Mouse (Mus musculus): ENCODE data around the gene Gm21887. TPM values are rescaled to one million over a fixed set of nuclear protein-coding genes. Genes with fewer than 3 reads are reported as not detected.
"Not testable (repeated sequence)": the region's sequence is repeated elsewhere in the genome, so short reads cannot be mapped to it uniquely, and the experiment has no call there.

Gene Gm21887
- polyA plus RNA-seq, 1 experiment from 2014 or later, result 77.4 TPM

DNA sequence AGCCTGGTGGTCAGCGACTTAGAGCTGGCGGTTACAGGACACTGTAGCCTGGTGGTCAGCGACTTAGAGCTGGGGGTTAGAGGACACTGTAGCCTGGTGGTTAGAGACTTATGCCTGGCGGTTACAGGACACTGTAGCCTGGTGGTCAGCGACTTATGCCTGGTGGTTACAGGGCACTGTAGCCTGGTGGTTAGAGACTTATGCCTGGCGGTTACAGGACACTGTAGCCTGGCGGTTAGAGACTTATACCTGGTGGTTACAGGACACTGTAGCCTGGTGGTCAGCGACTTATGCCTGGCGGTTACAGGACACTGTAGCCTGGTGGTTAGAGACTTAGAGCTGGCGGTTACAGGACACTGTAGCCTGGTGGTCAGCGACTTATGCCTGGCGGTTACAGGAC lies 6.4 kb downstream of the Gm21887 start:
- not testable (repeated sequence) for H3K4me2 ChIP-seq (ENCODE audit: low read length); DNase-seq (ENCODE audit: low spot score); H3K4me3 ChIP-seq (ENCODE audit: low read depth, low read length); ATAC-seq; H3K27ac ChIP-seq (ENCODE audit: low read depth, low read length); H3K9ac ChIP-seq (ENCODE audit: low read length); H3K27me3 ChIP-seq (replicated peaks; ENCODE audit: control insufficient read depth, insufficient read depth, low read length); H3K4me1 ChIP-seq (ENCODE audit: control insufficient read depth, insufficient read depth, low read length)
- H3K9me3 ChIP-seq (replicated peaks; ENCODE audit: control insufficient read depth, low read length), result peaks cover 14% of the 10 kb centered on the region
- 93% methylated on average over 12 of the region's 12 CpGs for WGBS
- H3K36me3 ChIP-seq (ENCODE audit: control insufficient read depth, insufficient read depth, low read length), result peaks cover 49% of the 10 kb centered on the region

DNA sequence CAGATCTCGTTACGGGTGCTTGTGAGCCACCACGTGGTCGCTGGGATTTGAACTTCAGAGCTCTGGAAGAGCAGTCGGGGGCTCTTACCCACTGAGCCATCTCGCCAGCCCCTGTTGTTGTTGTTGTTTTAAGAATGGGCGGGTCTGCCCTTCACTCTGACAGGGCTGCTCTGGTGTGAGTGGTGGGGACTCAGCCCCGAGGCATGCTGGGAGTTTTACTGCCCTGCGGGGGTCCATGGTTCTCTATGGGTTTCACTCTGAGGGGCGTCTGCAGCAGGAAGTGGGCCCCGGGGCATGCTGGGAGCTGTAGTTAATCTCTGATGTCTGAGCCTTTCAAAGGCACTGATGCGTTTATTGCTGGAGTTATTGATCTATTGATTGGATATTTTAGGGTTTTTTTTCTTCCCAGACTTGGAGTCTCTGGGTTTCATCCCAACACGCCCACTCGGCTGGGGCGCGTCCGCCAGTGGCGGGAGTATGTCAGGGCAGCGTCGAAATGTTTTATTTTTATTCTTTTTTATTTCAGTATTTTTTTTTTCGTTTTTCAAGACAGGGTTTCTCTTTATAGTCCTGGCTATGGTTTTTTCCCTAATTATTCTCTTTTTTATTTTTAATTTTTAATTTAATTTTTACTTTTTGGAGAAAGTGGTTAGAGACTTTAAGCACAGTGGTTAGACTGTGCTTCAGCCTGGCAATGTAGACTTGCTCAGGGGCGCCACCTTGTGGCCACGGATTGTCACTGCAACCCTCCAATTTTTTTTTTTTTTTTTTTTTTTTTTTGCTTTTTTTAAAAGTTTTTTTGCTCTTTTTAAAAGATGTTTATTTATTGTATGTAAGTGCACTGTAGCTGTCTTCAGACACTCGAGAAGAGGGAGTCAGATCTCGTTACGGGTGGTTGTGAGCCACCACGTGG lies 8.1 kb downstream of the Gm21887 start:
- not testable (repeated sequence) for H3K4me2 ChIP-seq (ENCODE audit: low read length); H3K27me3 ChIP-seq (replicated peaks; ENCODE audit: control insufficient read depth, insufficient read depth, low read length); H3K9ac ChIP-seq (ENCODE audit: low read length); H3K4me1 ChIP-seq (ENCODE audit: control insufficient read depth, insufficient read depth, low read length)
- peaks cover 12% of the 10 kb centered on the region for H3K9me3 ChIP-seq (replicated peaks; ENCODE audit: control insufficient read depth, low read length)
- WGBS, result 36% methylated on average over 27 of the region's 27 CpGs
- H3K36me3 ChIP-seq (ENCODE audit: control insufficient read depth, insufficient read depth, low read length), result peaks cover 52% of the 10 kb centered on the region
- H3K27ac ChIP-seq (ENCODE audit: low read depth, low read length), result peak overlapping the region; percentile 35; the same call in 1 of the 2 replicates
- 0 out of 2 replicates have a peak overlapping the region, but pooled peaks have one; percentile 4 for H3K4me3 ChIP-seq (ENCODE audit: low read depth, low read length)
- ATAC-seq, result peak; percentile 89
- peak; percentile 83 for DNase-seq (ENCODE audit: low spot score)

DNA sequence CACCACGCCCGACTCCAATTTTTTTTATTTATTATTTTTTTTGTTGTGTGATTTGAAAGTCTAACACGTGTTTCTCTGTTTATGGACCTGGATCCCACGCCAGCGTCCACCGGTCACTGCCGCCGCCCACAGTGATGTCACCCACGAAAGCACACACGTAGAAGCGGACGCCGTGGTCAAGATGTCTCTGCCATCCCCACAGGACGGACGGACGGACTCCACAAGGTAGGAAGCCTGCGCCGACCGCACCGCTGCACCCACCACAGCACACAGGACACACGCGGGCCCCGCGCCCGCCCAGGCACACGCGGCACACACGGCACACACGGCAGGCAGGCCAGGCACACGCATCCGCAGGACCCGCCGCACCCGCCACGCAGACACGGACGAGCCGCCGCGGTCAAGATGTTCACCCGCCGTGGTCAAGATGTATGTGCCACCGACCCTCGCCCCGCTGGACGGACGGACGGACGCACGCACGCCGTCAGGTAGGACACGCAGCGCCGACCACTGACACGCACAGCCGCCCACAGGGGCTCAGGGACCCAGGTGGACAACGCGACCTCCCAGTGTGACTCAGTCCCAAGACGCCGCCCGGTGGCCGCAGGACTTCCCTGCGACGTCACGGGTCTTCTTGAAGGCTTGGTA lies 9.2 kb downstream of the Gm21887 start:
- H3K36me3 ChIP-seq (ENCODE audit: control insufficient read depth, insufficient read depth, low read length), result peaks cover 47% of the 10 kb centered on the region
- H3K4me1 ChIP-seq (ENCODE audit: control insufficient read depth, insufficient read depth, low read length); H3K9ac ChIP-seq (ENCODE audit: low read length): not testable (repeated sequence)

DNA sequence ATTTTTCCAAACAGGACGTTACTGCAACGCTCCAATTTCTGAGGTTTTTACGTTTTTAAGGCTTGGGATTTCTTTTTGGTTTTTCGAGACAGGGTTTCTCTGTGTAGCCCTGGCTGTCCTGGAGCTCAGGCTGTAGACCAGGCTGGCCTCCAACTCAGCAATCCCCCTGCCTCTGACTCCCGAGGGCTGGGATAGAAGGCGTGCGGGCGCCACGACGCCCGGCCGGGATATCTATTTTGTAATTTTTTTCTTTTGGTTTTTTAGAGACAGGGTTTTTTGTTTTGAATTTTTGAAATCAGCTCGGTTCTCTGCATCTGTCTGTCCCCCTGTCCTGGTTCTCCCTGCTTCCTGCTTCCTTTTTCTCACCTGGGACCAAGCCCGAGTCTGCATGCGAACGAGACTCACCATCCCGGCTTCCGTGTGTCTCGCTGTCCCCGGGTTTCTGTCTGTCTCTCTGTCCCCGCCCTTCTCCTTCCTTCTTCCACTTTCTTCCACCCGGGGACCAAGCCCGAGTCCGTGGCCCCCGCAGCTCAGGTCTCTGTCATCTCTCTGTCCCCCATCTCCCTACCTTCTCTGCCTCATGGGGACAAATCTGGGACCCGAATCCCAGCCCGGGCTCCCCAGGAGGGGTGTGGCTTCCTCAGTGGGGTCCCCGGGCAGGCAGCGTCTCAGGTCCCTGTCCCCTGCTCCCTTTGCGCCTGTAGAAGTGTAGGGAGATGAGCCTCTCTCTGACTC lies 9.9 kb downstream of the Gm21887 start:
- H3K27me3 ChIP-seq (replicated peaks; ENCODE audit: control insufficient read depth, insufficient read depth, low read length), result not testable (repeated sequence)
- DNase-seq (ENCODE audit: low spot score), result peak; percentile 16

More for the DNA sequence above, 9.2 kb downstream of the Gm21887 start:
- not testable (repeated sequence) for H3K4me3 ChIP-seq (ENCODE audit: low read depth, low read length); H3K4me2 ChIP-seq (ENCODE audit: low read length); H3K27me3 ChIP-seq (replicated peaks; ENCODE audit: control insufficient read depth, insufficient read depth, low read length); H3K27ac ChIP-seq (ENCODE audit: low read depth, low read length)
- peaks cover 12% of the 10 kb centered on the region for H3K9me3 ChIP-seq (replicated peaks; ENCODE audit: control insufficient read depth, low read length)
- 87% methylated on average over 66 of the region's 66 CpGs for WGBS
- ATAC-seq (peak; percentile 27), DNase-seq (ENCODE audit: low spot score) (peak; percentile 28)

DNA sequence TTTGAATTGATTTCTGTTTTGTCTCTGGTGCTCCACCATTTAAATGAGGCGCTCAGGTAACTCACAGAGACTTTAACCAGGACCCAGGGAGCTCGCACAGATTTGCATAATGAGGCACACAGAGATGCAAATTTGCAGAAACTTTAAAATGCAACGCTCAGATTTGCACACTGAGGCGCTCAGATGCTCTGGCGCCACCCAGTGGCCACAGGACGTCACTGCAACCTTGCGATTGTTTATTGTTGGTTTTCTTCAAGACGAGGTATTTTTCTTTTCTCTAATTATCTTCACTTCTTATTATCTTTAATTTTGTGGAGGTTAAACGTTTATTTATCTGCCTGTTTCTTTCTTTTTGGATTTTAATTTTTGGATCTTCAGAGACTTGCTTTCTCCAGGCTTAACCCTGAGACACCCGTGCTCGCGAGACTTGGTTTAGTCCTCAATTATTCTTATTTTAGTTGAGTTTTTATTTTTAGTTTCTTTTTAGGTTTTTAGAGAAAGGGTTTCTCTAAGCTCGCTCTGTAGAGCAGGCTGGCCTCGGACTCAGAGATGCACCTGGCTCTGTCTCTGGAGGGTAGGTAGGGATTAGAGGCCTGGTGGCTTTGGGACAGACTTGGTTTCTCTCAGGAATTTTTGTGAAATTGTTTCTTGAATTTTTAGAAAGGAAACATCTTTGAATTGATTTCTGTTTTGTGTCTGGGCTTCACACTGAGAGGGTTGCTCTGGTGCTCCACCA lies 10.7 kb downstream of the Gm21887 start:
- not testable (repeated sequence) for H3K4me1 ChIP-seq (ENCODE audit: control insufficient read depth, insufficient read depth, low read length); H3K27me3 ChIP-seq (replicated peaks; ENCODE audit: control insufficient read depth, insufficient read depth, low read length); H3K4me2 ChIP-seq (ENCODE audit: low read length); H3K9ac ChIP-seq (ENCODE audit: low read length); H3K4me3 ChIP-seq (ENCODE audit: low read depth, low read length)
- peaks cover 43% of the 10 kb centered on the region for H3K36me3 ChIP-seq (ENCODE audit: control insufficient read depth, insufficient read depth, low read length)
- DNase-seq (ENCODE audit: low spot score) (peak; percentile 81), ATAC-seq (peak; percentile 38)
- peak overlapping the region; percentile 29; the same call in 1 of the 2 replicates for H3K27ac ChIP-seq (ENCODE audit: low read depth, low read length)
- peaks cover 12% of the 10 kb centered on the region for H3K9me3 ChIP-seq (replicated peaks; ENCODE audit: control insufficient read depth, low read length)
- 46% methylated on average over 14 of the region's 14 CpGs for WGBS

More for the DNA sequence above, 9.9 kb downstream of the Gm21887 start:
- not testable (repeated sequence) for H3K4me3 ChIP-seq (ENCODE audit: low read depth, low read length); H3K4me2 ChIP-seq (ENCODE audit: low read length); H3K9ac ChIP-seq (ENCODE audit: low read length); H3K4me1 ChIP-seq (ENCODE audit: control insufficient read depth, insufficient read depth, low read length)
- peaks cover 12% of the 10 kb centered on the region for H3K9me3 ChIP-seq (replicated peaks; ENCODE audit: control insufficient read depth, low read length)
- H3K36me3 ChIP-seq (ENCODE audit: control insufficient read depth, insufficient read depth, low read length), result peaks cover 43% of the 10 kb centered on the region
- peak; percentile 40 for ATAC-seq
- WGBS, result 81% methylated on average over 30 of the region's 30 CpGs
- H3K27ac ChIP-seq (ENCODE audit: low read depth, low read length), result peak overlapping the region; percentile 22; the same call in 1 of the 2 replicates

DNA sequence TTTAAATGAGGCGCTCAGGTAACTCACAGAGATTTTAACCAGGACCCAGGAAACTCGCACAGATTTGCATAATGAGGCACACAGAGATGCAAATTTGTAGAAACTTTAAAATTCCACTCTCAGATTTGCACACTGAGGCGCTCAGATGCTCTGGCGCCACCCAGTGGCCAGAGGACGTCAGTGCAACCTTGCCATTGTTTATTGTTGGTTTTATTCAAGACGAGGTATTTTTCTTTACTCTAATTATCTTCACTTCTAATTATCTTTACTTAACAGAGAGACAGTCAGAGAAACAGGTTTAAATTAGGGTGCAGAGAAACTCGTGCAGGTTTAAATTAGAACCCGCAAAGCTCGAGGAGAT lies 11.2 kb downstream of the Gm21887 start:
- H3K36me3 ChIP-seq (ENCODE audit: control insufficient read depth, insufficient read depth, low read length), result peaks cover 43% of the 10 kb centered on the region
- peak overlapping the region; percentile 15; the same call in 1 of the 2 replicates for H3K27ac ChIP-seq (ENCODE audit: low read depth, low read length)
- peak; percentile 93 for DNase-seq (ENCODE audit: low spot score)
- peaks cover 12% of the 10 kb centered on the region for H3K9me3 ChIP-seq (replicated peaks; ENCODE audit: control insufficient read depth, low read length)
- H3K4me1 ChIP-seq (ENCODE audit: control insufficient read depth, insufficient read depth, low read length); H3K4me3 ChIP-seq (ENCODE audit: low read depth, low read length); H3K9ac ChIP-seq (ENCODE audit: low read length); H3K4me2 ChIP-seq (ENCODE audit: low read length); H3K27me3 ChIP-seq (replicated peaks; ENCODE audit: control insufficient read depth, insufficient read depth, low read length): not testable (repeated sequence)
- ATAC-seq, result peak; percentile 35
- 33% methylated on average over 9 of the region's 9 CpGs for WGBS

DNA sequence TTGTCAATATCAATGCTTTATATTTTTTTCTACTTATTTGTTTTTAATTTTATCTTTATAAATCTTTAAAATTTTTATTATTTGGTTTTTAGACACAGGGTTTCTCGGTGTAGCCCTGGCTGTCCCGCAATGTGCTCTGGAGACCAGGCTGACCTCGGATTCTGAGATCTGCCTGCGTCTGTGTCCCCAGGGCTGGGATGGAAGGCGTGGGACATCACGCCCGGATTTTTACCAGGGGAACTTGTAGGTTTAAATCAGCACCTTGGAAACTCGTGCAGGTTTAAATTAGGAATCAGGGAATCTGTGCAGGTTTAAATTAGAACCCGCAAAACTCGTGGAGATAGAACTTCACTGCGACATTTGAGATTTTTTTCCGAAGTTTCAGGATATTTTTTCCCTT lies 11.7 kb downstream of the Gm21887 start:
- not testable (repeated sequence) for ATAC-seq; H3K4me3 ChIP-seq (ENCODE audit: low read depth, low read length); H3K27ac ChIP-seq (ENCODE audit: low read depth, low read length); H3K27me3 ChIP-seq (replicated peaks; ENCODE audit: control insufficient read depth, insufficient read depth, low read length); H3K4me2 ChIP-seq (ENCODE audit: low read length); H3K4me1 ChIP-seq (ENCODE audit: control insufficient read depth, insufficient read depth, low read length); H3K9ac ChIP-seq (ENCODE audit: low read length)
- H3K9me3 ChIP-seq (replicated peaks; ENCODE audit: control insufficient read depth, low read length), result peaks cover 12% of the 10 kb centered on the region
- 73% methylated on average over 12 of the region's 12 CpGs for WGBS
- H3K36me3 ChIP-seq (ENCODE audit: control insufficient read depth, insufficient read depth, low read length), result peaks cover 43% of the 10 kb centered on the region
- DNase-seq (ENCODE audit: low spot score), result peak; percentile 23

DNA sequence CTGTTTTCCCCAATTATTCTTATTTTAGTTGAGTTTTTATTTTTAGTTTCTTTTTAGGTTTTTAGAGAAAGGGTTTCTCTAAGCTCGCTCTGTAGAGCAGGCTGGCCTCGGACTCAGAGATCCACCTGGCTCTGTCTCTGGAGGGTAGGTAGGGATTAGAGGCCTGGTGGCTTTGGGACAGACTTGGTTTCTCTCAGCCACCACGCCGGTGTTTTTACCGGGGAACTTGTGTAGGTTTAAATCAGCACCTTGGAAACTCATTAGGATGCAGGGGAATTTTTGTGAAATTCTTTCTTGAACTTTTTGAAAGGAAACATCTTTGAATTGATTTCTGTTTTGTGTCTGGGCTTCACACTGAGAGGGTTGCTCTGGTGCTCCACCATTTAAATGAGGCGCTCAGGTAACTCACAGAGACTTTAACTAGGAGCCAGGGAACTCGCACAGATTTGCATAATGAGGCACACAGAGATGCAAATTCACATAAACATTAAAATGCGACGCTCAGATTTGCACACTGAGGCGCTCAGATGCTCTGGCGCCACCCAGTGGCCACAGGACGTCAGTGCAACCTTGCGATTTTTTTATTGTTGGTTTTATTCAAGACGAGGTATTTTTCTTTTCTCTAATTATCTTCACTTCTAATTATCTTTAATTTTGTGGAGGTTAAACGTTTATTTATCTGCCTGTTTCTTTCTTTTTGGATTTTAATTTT lies 12.4 kb downstream of the Gm21887 start:
- H3K27ac ChIP-seq (ENCODE audit: low read depth, low read length); H3K4me3 ChIP-seq (ENCODE audit: low read depth, low read length); H3K4me2 ChIP-seq (ENCODE audit: low read length); H3K4me1 ChIP-seq (ENCODE audit: control insufficient read depth, insufficient read depth, low read length); H3K27me3 ChIP-seq (replicated peaks; ENCODE audit: control insufficient read depth, insufficient read depth, low read length); H3K9ac ChIP-seq (ENCODE audit: low read length): not testable (repeated sequence)
- ATAC-seq (peak; percentile 42), DNase-seq (ENCODE audit: low spot score) (peak; percentile 93)
- H3K36me3 ChIP-seq (ENCODE audit: control insufficient read depth, insufficient read depth, low read length), result peaks cover 42% of the 10 kb centered on the region
- peaks cover 12% of the 10 kb centered on the region for H3K9me3 ChIP-seq (replicated peaks; ENCODE audit: control insufficient read depth, low read length)
- 34% methylated on average over 15 of the region's 15 CpGs for WGBS
